Mouse (Mus musculus): Measurements from ENCODE around the gene Psma6. TPM values are rescaled to one million over a fixed set of nuclear protein-coding genes. Genes with fewer than 3 reads are reported as not detected.
A peak's percentile ranks its signal among the peaks of the same experiment; 100 is the strongest.

Gene Psma6
- polyA plus RNA-seq, 1 experiment = 147 TPM

- H3K4me1 ChIP-seq (ENCODE audit: control insufficient read depth, insufficient read depth, low read length) = peaks cover 7% of the 10 kb centered on the region; the same call in 1 of the 2 replicates
- H3K27me3 ChIP-seq (ENCODE audit: control insufficient read depth, insufficient read depth, low read length) = no peaks in the 10 kb centered on the region
- no peak for TF ChIP-seq CTCF (IDR thresholded peaks at IDR 0.05; ENCODE audit: borderline replicate concordance, insufficient read depth, low read depth, low read length)
- TF ChIP-seq POLR2A (IDR thresholded peaks at IDR 0.05; ENCODE audit: borderline replicate concordance, insufficient read depth, low read length) = no peak
- H3K27ac ChIP-seq (ENCODE audit: insufficient read depth, low read length) = no peak overlapping the region
- 88% methylated on average over 5 of the region's 5 CpGs for WGBS
- no peak for DNase-seq
- H3K4me3 ChIP-seq (replicated peaks; ENCODE audit: insufficient read depth, low read depth, low read length) = no peak overlapping the region
Measured at GRCm38 (mm10) chr12:55452839-55453238, 68.8 kb downstream of the Psma6 start.

GRCm38 (mm10) chr12:55453924-55454323 is 69.9 kb downstream of the Psma6 start:
- DNase-seq = no peak
- TF ChIP-seq CTCF (IDR thresholded peaks at IDR 0.05; ENCODE audit: borderline replicate concordance, insufficient read depth, low read depth, low read length) = no peak
- TF ChIP-seq POLR2A (IDR thresholded peaks at IDR 0.05; ENCODE audit: borderline replicate concordance, insufficient read depth, low read length) = no peak
- Histone ChIP-seq H3K27me3 (ENCODE audit: control insufficient read depth, insufficient read depth, low read length) (no peaks in the 10 kb centered on the region), H3K27ac (ENCODE audit: insufficient read depth, low read length) (no peak overlapping the region), H3K4me1 (ENCODE audit: control insufficient read depth, insufficient read depth, low read length) (peaks cover 3% of the 10 kb centered on the region; the same call in 1 of the 2 replicates), H3K4me3 (replicated peaks; ENCODE audit: insufficient read depth, low read depth, low read length) (no peak overlapping the region)
- WGBS = 51% methylated on average over 4 of the region's 4 CpGs

GRCm38 (mm10) chr12:55455206-55455605 is 71.2 kb downstream of the Psma6 start:
- TF ChIP-seq POLR2A (IDR thresholded peaks at IDR 0.05; ENCODE audit: borderline replicate concordance, insufficient read depth, low read length) (no peak), CTCF (IDR thresholded peaks at IDR 0.05; ENCODE audit: borderline replicate concordance, insufficient read depth, low read depth, low read length) (no peak)
- H3K27ac ChIP-seq (ENCODE audit: insufficient read depth, low read length) = no peak overlapping the region
- H3K4me3 ChIP-seq (replicated peaks; ENCODE audit: insufficient read depth, low read depth, low read length) = no peak overlapping the region
- WGBS = 53% methylated on average over 10 of the region's 10 CpGs
- H3K27me3 ChIP-seq (ENCODE audit: control insufficient read depth, insufficient read depth, low read length) = no peaks in the 10 kb centered on the region
- DNase-seq = no peak
- H3K4me1 ChIP-seq (ENCODE audit: control insufficient read depth, insufficient read depth, low read length) = peaks cover 6% of the 10 kb centered on the region

GRCm38 (mm10) chr12:55456136-55456535 is 72.1 kb downstream of the Psma6 start:
- Histone ChIP-seq H3K27ac (ENCODE audit: insufficient read depth, low read length) (no peak overlapping the region), H3K27me3 (ENCODE audit: control insufficient read depth, insufficient read depth, low read length) (no peaks in the 10 kb centered on the region), H3K4me1 (ENCODE audit: control insufficient read depth, insufficient read depth, low read length) (peaks cover 6% of the 10 kb centered on the region), H3K4me3 (replicated peaks; ENCODE audit: insufficient read depth, low read depth, low read length) (no peak overlapping the region)
- no peak for DNase-seq
- TF ChIP-seq CTCF (IDR thresholded peaks at IDR 0.05; ENCODE audit: borderline replicate concordance, insufficient read depth, low read depth, low read length) = no peak
- WGBS = 90% methylated on average over 3 of the region's 3 CpGs

GRCm38 (mm10) chr12:55456893-55457292 is 72.9 kb downstream of the Psma6 start:
- Histone ChIP-seq H3K27me3 (ENCODE audit: control insufficient read depth, insufficient read depth, low read length) (no peaks in the 10 kb centered on the region), H3K4me1 (ENCODE audit: control insufficient read depth, insufficient read depth, low read length) (peaks cover 6% of the 10 kb centered on the region), H3K4me3 (replicated peaks; ENCODE audit: insufficient read depth, low read depth, low read length) (no peak overlapping the region), H3K27ac (ENCODE audit: insufficient read depth, low read length) (no peak overlapping the region)
- TF ChIP-seq POLR2A (IDR thresholded peaks at IDR 0.05; ENCODE audit: borderline replicate concordance, insufficient read depth, low read length) (no peak), CTCF (IDR thresholded peaks at IDR 0.05; ENCODE audit: borderline replicate concordance, insufficient read depth, low read depth, low read length) (no peak)
- 91% methylated on average over 5 of the region's 5 CpGs for WGBS
- DNase-seq = peak in 1 of 2 experiments; percentile 30

- TF ChIP-seq POLR2A (IDR thresholded peaks at IDR 0.05; ENCODE audit: borderline replicate concordance, insufficient read depth, low read length) (no peak), CTCF (IDR thresholded peaks at IDR 0.05; ENCODE audit: borderline replicate concordance, insufficient read depth, low read depth, low read length) (no peak)
- no peak overlapping the region for H3K27ac ChIP-seq (ENCODE audit: insufficient read depth, low read length)
- H3K4me1 ChIP-seq (ENCODE audit: control insufficient read depth, insufficient read depth, low read length) = peaks cover 21% of the 10 kb centered on the region
- WGBS = 47% methylated on average over 8 of the region's 8 CpGs
- DNase-seq = no peak
- no peaks in the 10 kb centered on the region for H3K27me3 ChIP-seq (ENCODE audit: control insufficient read depth, insufficient read depth, low read length)
- H3K4me3 ChIP-seq (replicated peaks; ENCODE audit: insufficient read depth, low read depth, low read length) = no peak overlapping the region
Measured at GRCm38 (mm10) chr12:55459739-55460138, 75.7 kb downstream of the Psma6 start.

- TF ChIP-seq POLR2A (IDR thresholded peaks at IDR 0.05; ENCODE audit: borderline replicate concordance, insufficient read depth, low read length) (no peak), CTCF (IDR thresholded peaks at IDR 0.05; ENCODE audit: borderline replicate concordance, insufficient read depth, low read depth, low read length) (no peak)
- Histone ChIP-seq H3K27me3 (ENCODE audit: control insufficient read depth, insufficient read depth, low read length) (no peaks in the 10 kb centered on the region), H3K4me1 (ENCODE audit: control insufficient read depth, insufficient read depth, low read length) (peaks cover 27% of the 10 kb centered on the region), H3K4me3 (replicated peaks; ENCODE audit: insufficient read depth, low read depth, low read length) (no peak overlapping the region), H3K27ac (ENCODE audit: insufficient read depth, low read length) (no peak overlapping the region)
- 85% methylated on average over 4 of the region's 4 CpGs for WGBS
- DNase-seq = no peak
Measured at GRCm38 (mm10) chr12:55460900-55461299, 76.9 kb downstream of the Psma6 start.

GRCm38 (mm10) chr12:55461767-55462166 is 77.7 kb downstream of the Psma6 start:
- H3K4me1 ChIP-seq (ENCODE audit: control insufficient read depth, insufficient read depth, low read length) = peaks cover 36% of the 10 kb centered on the region
- DNase-seq = no peak
- no peak overlapping the region for H3K27ac ChIP-seq (ENCODE audit: insufficient read depth, low read length)
- no peak overlapping the region for H3K4me3 ChIP-seq (replicated peaks; ENCODE audit: insufficient read depth, low read depth, low read length)
- WGBS = 78% methylated on average over 6 of the region's 6 CpGs
- H3K27me3 ChIP-seq (ENCODE audit: control insufficient read depth, insufficient read depth, low read length) = no peaks in the 10 kb centered on the region
- no peak for TF ChIP-seq POLR2A (IDR thresholded peaks at IDR 0.05; ENCODE audit: borderline replicate concordance, insufficient read depth, low read length)
- no peak for TF ChIP-seq CTCF (IDR thresholded peaks at IDR 0.05; ENCODE audit: borderline replicate concordance, insufficient read depth, low read depth, low read length)
